Mouse (Mus musculus) CH12.LX (cell line): ENCODE measurements around the gene Gm10644. TPM values are rescaled to one million over a fixed set of nuclear protein-coding genes. Genes with fewer than 3 reads are reported as not detected.

ENCODE experiments used
- DNase-seq: peaks from one replicate; pipeline ENCODE4 v3.0.0-alpha.2; 2013; ENCODE audit errors: extremely low read depth
- H3K27ac ChIP-seq: 2 replicates; pipeline ENCODE4 v1.5.1; 2012; ENCODE audit warnings: low read depth, mild to moderate bottlenecking, control low read depth, moderate library complexity; ENCODE audit not compliant: insufficient read depth
- H3K27me3 ChIP-seq: replicated peaks from 2 replicates; pipeline ENCODE3; 2012; ENCODE audit warnings: inconsistent platforms
- H3K36me3 ChIP-seq, 2 experiments: replicated peaks in 1 of 2; 2 replicates each; pipeline versions ENCODE3 to v1.6.1; 2012; ENCODE audit warnings: inconsistent platforms in 1 of 2, low read length in 1 of 2, mild to moderate bottlenecking in 1 of 2, mixed read lengths in 1 of 2, moderate library complexity in 1 of 2; ENCODE audit not compliant: control insufficient read depth in 1 of 2, insufficient read depth in 1 of 2
- H3K4me1 ChIP-seq, 2 experiments: 2 replicates each; pipeline ENCODE4 v1.6.1; 2012; ENCODE audit warnings: inconsistent platforms in 1 of 2, moderate library complexity in 1 of 2; ENCODE audit not compliant: insufficient read depth in 2 of 2, control insufficient read depth in 1 of 2
- H3K4me2 ChIP-seq: 2 replicates; pipeline ENCODE4 v1.6.1; 2012; ENCODE audit warnings: low read depth, mild to moderate bottlenecking, control low read depth; ENCODE audit not compliant: poor library complexity, insufficient read depth, severe bottlenecking
- H3K4me3 ChIP-seq, 3 experiments: fragments of 150-350 bp in 1 of 3; sonication (generic) in 1 of 3; replicated peaks in 1 of 3; 2 replicates each; pipeline versions ENCODE3 to v1.5.1; 2011 to 2012; ENCODE audit warnings: low read depth in 2 of 3, low read length in 2 of 3, mild to moderate bottlenecking in 2 of 3, moderate library complexity in 2 of 3, control low read depth in 1 of 3, improper control_type of control experiment in 1 of 3, inconsistent platforms in 1 of 3, mixed read lengths in 1 of 3; ENCODE audit not compliant: poor library complexity in 1 of 3
- H3K79me2 ChIP-seq: replicated peaks from 2 replicates; pipeline ENCODE4 v1.6.1; 2012; ENCODE audit warnings: mild to moderate bottlenecking, moderate library complexity; ENCODE audit not compliant: control insufficient read depth, poor library complexity, insufficient read depth, severe bottlenecking; ENCODE audit errors: extremely low read depth
- H3K9ac ChIP-seq: 2 replicates; pipeline ENCODE4 v1.6.1; 2012; ENCODE audit warnings: low read depth, mild to moderate bottlenecking, control low read depth, moderate library complexity; ENCODE audit not compliant: insufficient read depth
- H3K9me3 ChIP-seq: replicated peaks from 2 replicates; pipeline ENCODE3; 2012; ENCODE audit warnings: low read length, inconsistent platforms, mixed read lengths
- BHLHE40 ChIP-seq: IDR thresholded peaks from 2 replicates; pipeline ENCODE4 v1.6.1; 2011; ENCODE audit warnings: mild to moderate bottlenecking, low read depth, low read length, improper control_type of control experiment
- CHD2 ChIP-seq: IDR thresholded peaks from 2 replicates; pipeline ENCODE4 v1.6.1; 2011; ENCODE audit warnings: low read length, improper control_type of control experiment
- CTCF ChIP-seq, 2 experiments: IDR thresholded peaks in 1 of 2; conservative IDR thresholded peaks in 1 of 2; 2 replicates each; pipeline ENCODE4 v1.5.1; 2011 to 2012; ENCODE audit warnings: low read depth in 2 of 2, low read length in 2 of 2, improper control_type of control experiment in 1 of 2, inconsistent platforms in 1 of 2, mild to moderate bottlenecking in 1 of 2, moderate library complexity in 1 of 2
- E2F4 ChIP-seq: IDR thresholded peaks from 2 replicates; pipeline ENCODE4 v1.6.1; 2011; ENCODE audit warnings: low read depth, low read length, improper control_type of control experiment; ENCODE audit not compliant: insufficient replicate concordance
- ELF1 ChIP-seq: IDR thresholded peaks from 2 replicates; pipeline ENCODE4 v1.6.1; 2014; ENCODE audit warnings: low read depth, mild to moderate bottlenecking, inconsistent platforms, low read length, improper control_type of control experiment
- EP300 ChIP-seq: IDR thresholded peaks from 2 replicates; pipeline ENCODE4 v1.6.1; 2011; ENCODE audit warnings: low read length, improper control_type of control experiment
- GABPA ChIP-seq: IDR thresholded peaks from 2 replicates; pipeline ENCODE4 v1.6.1; 2012; ENCODE audit warnings: low read depth, low read length, improper control_type of control experiment, inconsistent platforms; ENCODE audit not compliant: insufficient replicate concordance
- HCFC1 ChIP-seq: IDR thresholded peaks from 2 replicates; pipeline ENCODE4 v1.6.1; 2012; ENCODE audit warnings: low read depth, mild to moderate bottlenecking, inconsistent platforms, low read length, improper control_type of control experiment
- JUN ChIP-seq: IDR thresholded peaks from 2 replicates; pipeline ENCODE4 v1.6.1; 2011; ENCODE audit warnings: low read depth, mild to moderate bottlenecking, low read length, improper control_type of control experiment, moderate library complexity; ENCODE audit not compliant: insufficient read depth
- KAT2A ChIP-seq: IDR thresholded peaks from 2 replicates; pipeline ENCODE4 v1.6.1; 2012; ENCODE audit warnings: low read length, improper control_type of control experiment, inconsistent platforms; ENCODE audit not compliant: insufficient replicate concordance
- MAFK ChIP-seq: IDR thresholded peaks from 2 replicates; pipeline ENCODE4 v1.6.1; 2011; ENCODE audit warnings: low read length, improper control_type of control experiment; ENCODE audit not compliant: insufficient replicate concordance
- MAX ChIP-seq: IDR thresholded peaks from 2 replicates; pipeline ENCODE4 v1.6.1; 2011; ENCODE audit warnings: low read length, improper control_type of control experiment
- MAZ ChIP-seq: IDR thresholded peaks from 2 replicates; pipeline ENCODE4 v1.6.1; 2012; ENCODE audit warnings: low read depth, mild to moderate bottlenecking, inconsistent platforms, low read length, improper control_type of control experiment, moderate library complexity
- MXI1 ChIP-seq: IDR thresholded peaks from 2 replicates; pipeline ENCODE4 v1.6.1; 2011; ENCODE audit warnings: mild to moderate bottlenecking, low read depth, low read length, improper control_type of control experiment
- MYC ChIP-seq: IDR thresholded peaks from 2 replicates; pipeline ENCODE4 v1.6.1; 2011; ENCODE audit warnings: low read depth, mild to moderate bottlenecking, improper control_type of control experiment, low read length
- NELFE ChIP-seq: IDR thresholded peaks from 2 replicates; pipeline ENCODE4 v1.6.1; 2011; ENCODE audit warnings: low read depth, low read length, improper control_type of control experiment
- PAX5 ChIP-seq: IDR thresholded peaks from 2 replicates; pipeline ENCODE4 v1.6.1; 2012; ENCODE audit warnings: low read length, inconsistent platforms, mixed read lengths
- POLR2A ChIP-seq: IDR thresholded peaks from 2 replicates; pipeline ENCODE4 v1.6.1; 2011; ENCODE audit warnings: low read depth, mild to moderate bottlenecking, improper control_type of control experiment, low read length
- POLR2AphosphoS2 ChIP-seq: IDR thresholded peaks from 2 replicates; pipeline ENCODE4 v1.6.1; 2011; ENCODE audit warnings: low read depth, low read length, improper control_type of control experiment
- RAD21 ChIP-seq: IDR thresholded peaks from 2 replicates; pipeline ENCODE4 v1.6.1; 2011; ENCODE audit warnings: low read depth, mild to moderate bottlenecking, low read length, improper control_type of control experiment, moderate library complexity
- RCOR1 ChIP-seq: conservative IDR thresholded peaks from 2 replicates; pipeline ENCODE4 v1.6.1; 2012; ENCODE audit warnings: low read depth, mild to moderate bottlenecking, inconsistent platforms, low read length, improper control_type of control experiment
- SMC3 ChIP-seq: IDR thresholded peaks from 2 replicates; pipeline ENCODE4 v1.6.1; 2011; ENCODE audit warnings: low read depth, low read length, improper control_type of control experiment
- TBP ChIP-seq: conservative IDR thresholded peaks from 2 replicates; pipeline ENCODE4 v1.6.1; 2011; ENCODE audit warnings: low read depth, low read length, improper control_type of control experiment
- TCF12 ChIP-seq: IDR thresholded peaks from 2 replicates; pipeline ENCODE4 v1.6.1; 2014; ENCODE audit warnings: low read depth, mild to moderate bottlenecking, inconsistent platforms, low read length, improper control_type of control experiment
- UBTF ChIP-seq: IDR thresholded peaks from 2 replicates; pipeline ENCODE4 v1.6.1; 2012; ENCODE audit warnings: low read depth, mild to moderate bottlenecking, inconsistent platforms, low read length, improper control_type of control experiment, moderate library complexity
- USF1 ChIP-seq: IDR thresholded peaks from 2 replicates; pipeline ENCODE4 v1.6.1; 2014; ENCODE audit warnings: low read depth, mild to moderate bottlenecking, inconsistent platforms, low read length, improper control_type of control experiment
- USF2 ChIP-seq: conservative IDR thresholded peaks from 2 replicates; pipeline ENCODE4 v1.6.1; 2011; ENCODE audit warnings: low read depth, low read length, improper control_type of control experiment
- ZC3H11A ChIP-seq: IDR thresholded peaks from 2 replicates; pipeline ENCODE4 v1.6.1; 2012; ENCODE audit warnings: low read depth, mild to moderate bottlenecking, inconsistent platforms, low read length, improper control_type of control experiment
- ZKSCAN1 ChIP-seq: IDR thresholded peaks from 2 replicates; pipeline ENCODE4 v1.6.1; 2012; ENCODE audit warnings: low read depth, inconsistent platforms, low read length, improper control_type of control experiment, borderline replicate concordance
- ZNF384 ChIP-seq: IDR thresholded peaks from 2 replicates; pipeline ENCODE4 v1.6.1; 2012; ENCODE audit warnings: low read depth, low read length, improper control_type of control experiment, inconsistent platforms
- dilution Hi-C: fragments of 300-500 bp; cut with MboI; formaldehyde crosslinking; loops from 2 replicates; pipeline ENCODE4 v1.14.3; 2020; ENCODE audit warnings: low sequenced_read_pairs; ENCODE audit not compliant: extremely low pct_unique_long_range_greater_than_20kb, extremely low pct_ligation_motif_present
- in situ Hi-C: fragments of 300-500 bp; cut with MboI; formaldehyde crosslinking; loops from 3 replicates; pipeline ENCODE4 v1.14.3; 2019; ENCODE audit warnings: low sequenced_read_pairs, low pct_ligation_motif_present, low pct_unique_long_range_greater_than_20kb, mixed read lengths
- polyA plus RNA-seq: library from polyadenylated mRNA; unstranded; fragments of >175 nt; gene quantifications from 2 replicates; pipeline ENCODE4 v1.2.1, GENCODE M21; 2012; ENCODE audit warnings: low read depth; ENCODE audit not compliant: insufficient read length
- total RNA-seq, 2 experiments: library from RNA; depleted of rRNA; stranded (reverse); fragments of 300-350 nt in 1 of 2; fragments of >200 nt in 1 of 2; gene quantifications; 2 replicates each; pipeline ENCODE4 v1.2.3; 2012 to 2014

The Gm10644 gene
- total and polyA plus RNA-seq, 3 experiments = 0.44 to 1.7 (median 0.58) TPM

DNA sequence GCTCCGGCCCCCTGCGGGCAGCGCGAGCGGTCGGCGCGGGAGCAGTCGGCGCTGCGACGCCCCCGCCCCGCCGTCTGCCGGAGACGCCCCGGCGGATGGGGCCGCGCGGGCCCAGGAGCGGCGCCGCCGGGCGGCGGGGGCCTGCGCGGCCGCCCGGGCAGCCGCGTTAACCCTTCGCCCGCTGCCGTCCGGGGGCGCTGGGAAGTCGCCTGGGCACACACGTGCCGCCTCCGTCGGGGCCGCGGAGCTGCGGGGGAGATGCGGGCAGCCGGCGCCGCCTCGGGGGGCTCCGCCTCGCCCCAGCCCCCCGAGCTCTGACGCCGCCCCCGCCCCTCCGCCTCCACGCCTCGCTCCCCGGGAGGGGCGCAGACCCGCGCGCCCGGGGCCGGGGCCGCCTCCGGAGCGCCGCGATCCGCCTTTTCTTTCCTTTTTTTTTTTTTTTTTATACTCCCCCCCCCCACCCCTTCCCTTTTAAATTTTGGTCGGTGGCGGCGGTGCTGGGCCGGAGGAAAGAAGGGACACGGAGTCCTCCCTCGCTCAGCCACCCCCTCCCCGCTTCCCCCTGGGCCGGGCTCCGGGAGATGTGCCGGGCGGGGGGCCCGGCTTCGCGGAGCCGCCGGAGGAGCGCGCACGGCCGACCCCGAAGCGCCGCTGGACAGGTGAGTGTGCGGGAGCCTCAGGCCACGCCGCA, 54.6 kb downstream of the Gm10644 start:
- dilution Hi-C loops = no loop called here
- peak overlapping the region; percentile 45 to 81 (median 71) for H3K4me3 ChIP-seq
- peaks cover 2% of the 10 kb centered on the region for H3K27me3 ChIP-seq
- H3K9me3 ChIP-seq = no peaks in the 10 kb centered on the region
- H3K36me3 ChIP-seq = peaks cover 0 to 11% of the 10 kb centered on the region in 2 experiments
- no peak for DNase-seq
- H3K4me2 ChIP-seq = peak overlapping the region; percentile 78
- H3K27ac ChIP-seq = no peak overlapping the region
- H3K79me2 ChIP-seq = no peaks in the 10 kb centered on the region
- peaks cover 18 to 51% of the 10 kb centered on the region in 2 experiments for H3K4me1 ChIP-seq
- in situ Hi-C loops = no loop called here
- H3K9ac ChIP-seq = peak overlapping the region; percentile 79
- TF ChIP-seq PAX5 (no peak), POLR2A (no peak), BHLHE40 (peak; percentile 18; the same call in 1 of the 2 replicates), UBTF (peak; percentile 56)

DNA sequence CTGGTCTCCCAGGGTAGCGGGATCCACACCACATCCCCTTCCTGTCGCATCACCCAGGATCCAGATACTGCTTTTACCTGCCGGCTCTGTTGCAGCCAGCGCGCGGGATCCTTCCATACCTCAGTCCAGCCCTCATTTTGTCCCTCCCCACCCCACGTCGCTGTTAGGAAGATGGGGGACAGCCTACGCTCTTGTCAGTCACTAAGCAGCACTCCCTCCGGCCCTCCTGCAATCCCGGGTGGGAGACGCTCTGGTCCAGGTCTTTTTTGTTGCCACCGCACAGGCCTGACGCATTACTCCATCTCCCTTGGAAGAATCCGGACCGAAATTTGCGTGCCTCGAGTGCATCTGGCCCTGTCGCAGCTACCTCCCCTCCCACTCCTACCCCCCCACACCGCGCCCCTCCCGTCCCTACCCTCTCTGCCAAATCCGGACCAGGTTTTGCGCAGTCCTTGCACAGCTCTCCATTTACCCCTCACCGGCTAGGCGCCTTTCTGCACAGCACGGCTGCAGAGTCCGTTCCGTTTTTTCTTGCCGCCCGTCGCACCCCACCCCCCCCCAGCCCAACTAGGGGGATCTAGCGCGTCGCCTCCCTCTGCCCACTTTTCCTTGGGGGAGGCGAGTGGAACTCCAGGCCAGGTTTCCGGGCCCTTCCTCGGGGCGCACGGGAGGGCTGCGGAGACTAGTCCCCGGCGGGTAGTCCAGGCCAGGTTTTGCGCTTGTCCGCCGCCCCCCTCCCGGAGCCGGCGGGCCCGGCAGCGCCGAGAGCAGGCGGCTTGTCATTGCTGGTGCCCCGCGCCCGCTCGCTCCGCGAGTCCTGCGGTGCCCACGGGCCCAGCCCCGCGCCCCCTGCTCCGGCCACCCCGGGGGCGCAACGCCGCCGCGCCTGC, 55.4 kb downstream of the Gm10644 start, which contains the start of gene Adgrl1:
Adgrl1 (plus strand) TSS at position 743 of the 890 bp plus-strand sequence.
- Histone ChIP-seq H3K27ac (no peak within 1 kb of the TSS), H3K4me3 (peak within 1 kb of the TSS; percentile 45 to 81 (median 71))
- TF ChIP-seq RAD21 = no peak
- TF ChIP-seq KAT2A = no peak
- TF ChIP-seq USF2 = no peak
- TF ChIP-seq TCF12 = no peak; the same call in 1 of the 2 replicates
- TF ChIP-seq EP300 = no peak
- no peak; the same call in none of the 2 replicates for TF ChIP-seq UBTF
- no peak for TF ChIP-seq ELF1
- no peak for TF ChIP-seq USF1
- no peak for TF ChIP-seq CTCF (conservative IDR thresholded peaks at IDR 0.05 in 1 of 2, IDR thresholded peaks at IDR 0.05 in 1 of 2; ENCODE audit: low read depth in 2 of 2, low read length in 2 of 2)
- TF ChIP-seq JUN = no peak
- no peak for TF ChIP-seq ZKSCAN1
- TF ChIP-seq MAFK = no peak
- TF ChIP-seq TBP = no peak
- TF ChIP-seq MAZ = peak; percentile 99
- no peak for TF ChIP-seq E2F4
- TF ChIP-seq GABPA = no peak
- TF ChIP-seq ZNF384 = peak; percentile 41; the same call in 1 of the 2 replicates
- no peak for TF ChIP-seq RCOR1
- no peak for TF ChIP-seq ZC3H11A
- TF ChIP-seq HCFC1 = peak; percentile 28
- TF ChIP-seq MXI1 = peak; percentile 43; the same call in 1 of the 2 replicates
- no peak for TF ChIP-seq MYC
- no peak for TF ChIP-seq PAX5
- TF ChIP-seq POLR2AphosphoS2 = no peak
- TF ChIP-seq CHD2 = no peak; the same call in 1 of the 2 replicates
- TF ChIP-seq NELFE = peak; percentile 39; the same call in 1 of the 2 replicates
- TF ChIP-seq SMC3 = no peak
- TF ChIP-seq MAX = no peak

More for the DNA sequence above, 55.4 kb downstream of the Gm10644 start, which contains the start of gene Adgrl1:
- in situ Hi-C loops (loop anchor here (5.0 to 10.0 kb wide), 3 partner anchors 55 to 162 kb away; partner anchors contain the start of genes Asf1b and Gm10644), dilution Hi-C loops (no loop called here)
- peak within 1 kb of the TSS; percentile 79 for H3K9ac ChIP-seq
- peaks cover 18 to 44% of the 10 kb centered on the region in 2 experiments for H3K4me1 ChIP-seq
- peak; percentile 88 for DNase-seq
- peaks cover 0 to 4% of the 10 kb centered on the region in 2 experiments for H3K36me3 ChIP-seq
- no peaks in the 10 kb centered on the region for H3K79me2 ChIP-seq
- H3K27me3 ChIP-seq = peaks cover 8% of the 10 kb centered on the region
- no peaks in the 10 kb centered on the region for H3K9me3 ChIP-seq
- peak within 1 kb of the TSS; percentile 78 for H3K4me2 ChIP-seq
